Mouse (Mus musculus): Measurements from ENCODE around the gene Dnajc22. TPM values are rescaled to one million over a fixed set of nuclear protein-coding genes. Genes with fewer than 3 reads are reported as not detected.
A peak's percentile ranks its signal among the peaks of the same experiment; 100 is the strongest.

Gene Dnajc22
- polyA plus RNA-seq, 1 experiment from 2014 or later = 2.0 TPM

DNA sequence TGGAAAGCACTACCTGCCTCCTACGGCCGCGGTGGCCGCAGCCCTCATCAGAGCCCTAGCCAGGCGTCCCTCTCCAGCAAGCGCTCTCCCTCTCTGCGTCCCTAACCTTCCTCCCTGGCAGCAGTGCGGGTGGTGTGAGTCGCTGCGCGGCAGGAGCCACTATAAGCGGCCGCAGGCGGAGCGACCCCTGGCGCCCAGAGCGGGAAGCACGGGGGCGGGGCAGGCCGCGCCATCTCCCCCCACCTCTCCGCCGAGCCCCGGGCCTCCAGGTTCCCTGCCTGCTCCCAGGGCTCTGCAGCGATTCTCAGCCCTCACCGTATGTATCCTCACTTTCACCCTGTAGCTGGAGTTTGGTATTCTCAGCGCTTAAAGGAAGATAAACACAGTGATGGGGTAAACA lies 4.7 kb upstream of the Dnajc22 start:
- WGBS = under 1% methylated on average over 25 of the region's 27 CpGs
- H3K36me3 ChIP-seq (replicated peaks) = no peaks in the 10 kb centered on the region
- H3K4me2 ChIP-seq = peak overlapping the region; percentile 47
- no peaks in the 10 kb centered on the region for H3K9me3 ChIP-seq
- peaks cover 30% of the 10 kb centered on the region for H3K4me1 ChIP-seq
- peak; percentile 49; the same call in 1 of the 2 replicates for ATAC-seq (replicated peaks)
- H3K9ac ChIP-seq = peak overlapping the region; percentile 20; the same call in 1 of the 2 replicates
- peak overlapping the region; percentile 26; the same call in 1 of the 2 replicates for H3K27ac ChIP-seq
- H3K27me3 ChIP-seq (replicated peaks) = peaks cover 73% of the 10 kb centered on the region
- H3K4me3 ChIP-seq = peak overlapping the region; percentile 31

DNA sequence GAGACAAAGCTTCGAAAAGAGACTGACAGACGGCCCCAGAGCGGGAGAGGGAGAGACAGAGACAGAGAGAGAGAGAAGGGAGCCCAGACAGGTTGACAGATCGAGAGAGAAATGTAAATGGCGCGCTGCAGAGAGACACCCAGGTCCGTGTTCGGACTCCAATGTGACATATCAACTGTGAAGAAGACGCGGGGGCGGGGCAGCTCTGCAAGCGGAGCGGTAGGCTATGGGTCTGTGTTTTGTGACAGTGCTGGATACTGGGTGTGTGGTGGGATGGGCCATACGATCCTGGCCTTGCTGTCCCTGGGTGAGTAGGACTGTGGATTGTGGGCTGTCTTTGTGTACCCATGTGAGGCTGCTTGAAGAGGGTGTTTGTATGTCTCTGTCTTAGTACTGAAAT lies 3.9 kb upstream of the Dnajc22 start:
- ATAC-seq (replicated peaks) = no peak

DNA sequence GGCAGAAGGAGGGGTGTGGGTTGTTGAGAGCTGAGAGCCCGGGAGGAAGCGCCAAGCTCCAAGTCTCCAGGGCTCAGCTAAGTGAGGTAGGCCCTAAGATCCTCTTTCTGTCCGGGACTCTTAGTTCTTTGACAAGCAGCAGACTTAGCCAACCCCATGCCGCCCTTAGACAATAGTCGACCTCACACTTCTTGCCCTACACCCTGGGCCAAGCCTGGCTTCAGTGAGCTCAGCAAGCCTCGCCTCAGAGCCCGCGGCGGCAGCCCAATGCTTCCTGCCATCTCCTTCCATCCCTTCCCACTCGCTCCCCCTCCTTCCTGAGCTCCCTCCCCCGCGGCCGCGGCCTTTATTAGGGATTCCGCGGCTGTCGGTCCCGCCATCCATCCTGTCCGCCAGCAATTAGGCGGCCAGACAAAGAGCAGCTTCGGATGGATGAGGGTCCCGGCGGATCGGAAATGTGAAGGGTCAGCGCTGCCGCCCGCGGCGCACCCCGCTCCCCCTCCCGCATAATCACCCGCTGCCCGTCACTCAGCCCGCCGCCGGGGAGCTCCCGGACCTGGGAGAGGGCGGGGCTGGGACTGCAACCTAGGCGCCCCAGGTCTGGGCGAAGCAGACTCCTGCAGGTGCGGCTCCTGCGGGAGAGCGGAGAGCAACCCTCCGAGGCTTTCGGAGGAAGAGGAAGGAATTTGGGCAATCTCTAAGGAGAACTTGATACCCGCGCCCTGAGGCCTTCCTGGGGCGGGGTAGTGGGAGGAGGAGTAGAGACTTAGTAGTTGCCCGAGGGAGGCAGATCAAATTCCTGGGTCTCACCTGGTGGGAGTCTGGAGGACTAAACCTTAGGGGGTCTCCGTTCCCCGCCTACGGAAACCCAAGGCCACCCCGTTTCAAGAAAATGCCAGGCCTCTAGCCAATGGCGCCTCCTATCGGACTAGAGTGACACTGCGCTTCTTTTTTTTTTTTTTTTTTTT lies 605 bp downstream of the Dnajc22 start:
- peaks cover 60% of the 10 kb centered on the region for H3K4me1 ChIP-seq
- H3K9ac ChIP-seq = peak overlapping the region; percentile 41
- peak; percentile 53 for ATAC-seq (replicated peaks)
- peaks cover 61% of the 10 kb centered on the region for H3K27me3 ChIP-seq (replicated peaks)
- H3K4me2 ChIP-seq = peak overlapping the region; percentile 85
- H3K36me3 ChIP-seq (replicated peaks) = no peaks in the 10 kb centered on the region
- peak overlapping the region; percentile 42 for H3K4me3 ChIP-seq
- no peaks in the 10 kb centered on the region for H3K9me3 ChIP-seq
- peak overlapping the region; percentile 59 for H3K27ac ChIP-seq
- WGBS = under 1% methylated on average over 55 of the region's 56 CpGs

More for the DNA sequence above, 3.9 kb upstream of the Dnajc22 start:
- H3K36me3 ChIP-seq (replicated peaks) = no peaks in the 10 kb centered on the region
- peaks cover 38% of the 10 kb centered on the region for H3K4me1 ChIP-seq
- H3K27ac ChIP-seq = no peak overlapping the region
- H3K4me3 ChIP-seq = no peak overlapping the region
- H3K27me3 ChIP-seq (replicated peaks) = peaks cover 68% of the 10 kb centered on the region
- no peaks in the 10 kb centered on the region for H3K9me3 ChIP-seq
- H3K4me2 ChIP-seq = peak overlapping the region; percentile 47
- no peak overlapping the region for H3K9ac ChIP-seq
- 12% methylated on average over 14 of the region's 14 CpGs for WGBS

DNA sequence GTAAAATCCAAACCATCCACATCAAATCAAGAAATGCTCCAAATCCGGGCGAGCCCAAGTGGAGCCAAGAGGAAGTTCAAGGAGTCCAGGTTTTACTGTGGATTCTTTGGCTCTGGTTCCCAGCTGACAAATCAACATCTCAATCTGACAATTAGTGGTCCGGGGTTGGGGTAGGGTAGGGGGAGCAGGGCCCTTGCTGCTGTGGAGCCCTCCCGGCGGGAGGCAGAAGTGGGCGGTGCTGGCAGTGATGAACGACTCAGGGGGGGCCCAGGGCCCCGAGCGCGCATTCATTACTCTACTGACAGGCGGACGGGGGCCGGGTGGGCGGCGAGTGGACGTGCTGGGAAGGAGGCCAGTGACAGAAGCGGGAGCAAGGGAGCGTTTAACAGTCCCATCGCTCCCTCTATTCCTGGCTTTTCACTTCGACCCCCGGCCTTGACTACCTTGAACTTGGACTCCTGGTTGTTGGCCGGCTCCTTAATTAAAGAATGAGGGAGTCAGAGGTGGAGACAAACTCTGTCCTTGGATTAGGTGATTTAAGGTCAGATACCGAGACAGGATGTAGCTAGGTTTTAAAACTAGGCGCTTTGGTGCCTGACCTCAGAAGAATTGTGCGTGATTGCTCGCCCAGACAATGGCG lies 1.8 kb downstream of the Dnajc22 start:
- Histone ChIP-seq H3K27me3 (replicated peaks) (peaks cover 59% of the 10 kb centered on the region), H3K9me3 (no peaks in the 10 kb centered on the region), H3K4me1 (peaks cover 61% of the 10 kb centered on the region), H3K4me2 (peak overlapping the region; percentile 24; the same call in 1 of the 2 replicates), H3K4me3 (no peak overlapping the region), H3K9ac (no peak overlapping the region), H3K27ac (no peak overlapping the region), H3K36me3 (replicated peaks) (no peaks in the 10 kb centered on the region)
- 3% methylated on average over 27 of the region's 27 CpGs for WGBS
- no peak for ATAC-seq (replicated peaks)

DNA sequence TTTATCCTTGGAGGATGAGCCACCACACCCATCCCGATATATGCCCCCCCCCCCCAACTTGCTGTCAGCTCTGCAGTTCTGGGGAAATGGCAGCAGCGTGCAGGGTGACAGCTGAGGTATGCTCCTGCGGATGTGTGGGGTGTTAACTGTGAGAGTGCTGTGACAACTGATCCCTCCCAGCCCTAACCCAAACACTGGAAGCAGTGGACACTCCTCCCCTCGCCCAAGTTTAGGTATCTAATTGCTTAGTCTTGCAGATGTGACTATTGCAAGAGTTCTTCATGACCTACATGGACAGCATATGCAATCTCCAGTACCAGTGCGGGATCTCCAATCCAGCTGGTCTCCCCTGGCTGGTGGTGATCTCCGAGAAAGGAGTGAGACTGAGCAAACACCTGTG lies 2.4 kb downstream of the Dnajc22 start:
- Histone ChIP-seq H3K4me2 (0 out of 2 replicates have a peak overlapping the region, but pooled peaks have one; percentile 24), H3K9me3 (no peaks in the 10 kb centered on the region), H3K27ac (no peak overlapping the region), H3K4me1 (peaks cover 58% of the 10 kb centered on the region), H3K9ac (no peak overlapping the region), H3K4me3 (no peak overlapping the region), H3K27me3 (replicated peaks) (peaks cover 62% of the 10 kb centered on the region), H3K36me3 (replicated peaks) (no peaks in the 10 kb centered on the region)
- WGBS = 8% methylated on average over 6 of the region's 6 CpGs
- no peak for ATAC-seq (replicated peaks)

DNA sequence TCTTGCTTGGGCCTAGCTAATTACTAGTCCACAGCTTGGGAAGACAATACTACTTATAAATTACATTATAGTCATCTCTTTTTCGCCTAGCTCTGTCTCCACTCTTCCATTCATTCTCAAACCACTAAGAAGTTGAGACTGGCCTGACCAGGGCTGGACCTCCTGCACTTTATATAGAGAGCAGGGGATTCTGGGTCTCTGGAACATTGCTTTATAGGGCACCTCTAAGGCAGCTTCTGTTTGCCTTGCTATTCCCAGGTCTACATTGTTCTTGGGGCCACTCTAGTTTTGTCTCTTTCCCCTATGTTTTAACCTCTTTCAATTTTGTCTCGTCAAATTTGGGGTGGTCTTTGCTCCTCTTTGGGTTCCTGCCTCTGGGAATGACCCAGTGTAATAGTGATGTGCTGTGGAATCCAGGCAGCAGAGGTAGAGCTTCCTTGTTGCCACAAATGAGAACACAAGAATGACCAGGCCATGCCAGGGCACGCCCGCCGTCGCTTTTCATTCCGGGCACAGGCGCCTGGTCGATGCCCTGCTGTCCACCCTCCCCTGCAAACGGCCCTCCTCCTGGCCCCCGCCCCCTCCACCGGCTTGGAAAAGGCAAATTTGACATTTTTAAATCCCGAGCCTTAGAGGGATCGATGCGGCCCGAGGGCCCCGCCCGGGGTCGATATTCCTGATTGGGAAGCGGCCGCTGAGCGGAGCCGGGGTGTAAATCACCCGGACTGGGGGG lies 3.3 kb downstream of the Dnajc22 start:
- H3K27ac ChIP-seq = no peak overlapping the region
- peak overlapping the region; percentile 27; the same call in 1 of the 2 replicates for H3K9ac ChIP-seq
- no peaks in the 10 kb centered on the region for H3K36me3 ChIP-seq (replicated peaks)
- no peak for ATAC-seq (replicated peaks)
- H3K4me3 ChIP-seq = peak overlapping the region; percentile 34
- peaks cover 59% of the 10 kb centered on the region for H3K27me3 ChIP-seq (replicated peaks)
- H3K9me3 ChIP-seq = no peaks in the 10 kb centered on the region
- 4% methylated on average over 24 of the region's 24 CpGs for WGBS
- peak overlapping the region; percentile 70 for H3K4me2 ChIP-seq
- peaks cover 53% of the 10 kb centered on the region for H3K4me1 ChIP-seq

DNA sequence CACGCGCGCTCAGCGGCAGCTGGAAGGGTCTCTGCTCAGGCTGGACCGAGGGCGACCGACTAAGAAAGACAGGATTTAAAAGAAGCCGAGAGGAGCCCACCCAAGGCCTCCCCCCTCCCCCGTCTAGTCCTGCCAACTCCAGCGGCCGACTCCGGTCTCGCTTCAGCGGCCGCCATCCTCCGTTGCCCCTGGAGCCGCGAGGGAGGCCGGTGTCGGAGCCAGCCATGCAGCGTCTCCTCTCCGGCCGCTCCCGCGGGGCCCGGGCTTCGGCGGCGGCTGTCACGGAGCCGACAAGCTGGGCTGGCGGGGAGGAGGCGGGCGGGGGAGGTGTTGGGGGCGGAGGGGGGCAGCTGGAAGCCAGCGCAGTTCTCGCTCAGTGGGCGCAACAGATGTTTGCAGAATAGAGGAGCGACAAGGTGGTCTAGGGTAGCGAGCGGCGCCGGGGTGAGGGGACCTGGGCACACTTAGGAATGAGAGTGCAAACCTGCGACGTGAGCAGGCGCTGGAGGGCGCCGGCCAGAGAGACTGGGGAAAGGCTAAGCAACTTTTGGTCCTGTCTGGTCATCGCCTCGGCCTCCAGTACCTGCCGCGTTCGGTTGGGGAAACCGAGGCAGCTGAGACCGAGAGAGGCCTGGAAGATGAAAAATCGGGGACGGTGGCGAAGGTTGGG lies 4.0 kb downstream of the Dnajc22 start:
- under 1% methylated on average over 50 of the region's 58 CpGs for WGBS
- Histone ChIP-seq H3K36me3 (replicated peaks) (no peaks in the 10 kb centered on the region), H3K27me3 (replicated peaks) (peaks cover 56% of the 10 kb centered on the region), H3K4me2 (peak overlapping the region; percentile 70), H3K4me1 (peaks cover 53% of the 10 kb centered on the region), H3K4me3 (peak overlapping the region; percentile 34), H3K9ac (peak overlapping the region; percentile 27; the same call in 1 of the 2 replicates), H3K27ac (no peak overlapping the region), H3K9me3 (no peaks in the 10 kb centered on the region)
- no peak for ATAC-seq (replicated peaks)

DNA sequence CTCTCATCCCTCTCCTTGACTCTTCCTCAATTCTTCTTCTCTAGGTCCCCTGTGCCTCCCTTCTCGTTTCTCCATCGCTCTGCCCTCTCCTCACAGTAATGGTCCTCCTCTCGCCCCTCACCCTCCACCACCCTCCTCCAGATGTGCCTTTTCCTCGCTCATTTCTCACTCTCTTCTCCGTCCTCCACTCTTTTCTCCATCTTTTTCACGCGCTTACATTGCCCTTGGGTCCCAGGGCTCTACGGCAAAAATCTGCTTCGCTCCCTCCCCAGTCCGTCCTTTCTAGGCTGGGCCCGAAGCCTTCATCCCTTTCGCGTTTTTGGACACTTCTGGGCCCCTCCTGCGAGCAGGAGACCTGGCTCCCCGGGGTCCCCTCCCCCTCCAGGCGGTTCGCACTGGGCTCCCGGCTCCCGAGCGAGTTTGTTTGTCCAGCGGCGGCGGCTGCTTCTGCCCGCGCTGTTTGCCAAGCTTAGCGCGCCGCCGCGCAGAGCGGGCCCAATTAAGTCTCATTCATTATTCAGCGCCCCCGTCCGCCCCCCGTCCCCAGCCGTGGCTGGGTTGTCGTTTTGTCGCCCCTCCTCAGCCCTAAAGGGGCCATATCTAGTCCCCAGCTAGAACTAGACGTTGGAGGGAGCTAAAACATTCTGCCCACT lies 5.0 kb downstream of the Dnajc22 start:
- ATAC-seq (replicated peaks) = no peak
- Histone ChIP-seq H3K36me3 (replicated peaks) (no peaks in the 10 kb centered on the region), H3K9me3 (no peaks in the 10 kb centered on the region), H3K4me2 (peak overlapping the region; percentile 70), H3K9ac (peak overlapping the region; percentile 5; the same call in 1 of the 2 replicates), H3K4me1 (peaks cover 53% of the 10 kb centered on the region), H3K4me3 (peak overlapping the region; percentile 34), H3K27ac (no peak overlapping the region), H3K27me3 (replicated peaks) (peaks cover 46% of the 10 kb centered on the region)
- under 1% methylated on average over 39 of the region's 39 CpGs for WGBS

DNA sequence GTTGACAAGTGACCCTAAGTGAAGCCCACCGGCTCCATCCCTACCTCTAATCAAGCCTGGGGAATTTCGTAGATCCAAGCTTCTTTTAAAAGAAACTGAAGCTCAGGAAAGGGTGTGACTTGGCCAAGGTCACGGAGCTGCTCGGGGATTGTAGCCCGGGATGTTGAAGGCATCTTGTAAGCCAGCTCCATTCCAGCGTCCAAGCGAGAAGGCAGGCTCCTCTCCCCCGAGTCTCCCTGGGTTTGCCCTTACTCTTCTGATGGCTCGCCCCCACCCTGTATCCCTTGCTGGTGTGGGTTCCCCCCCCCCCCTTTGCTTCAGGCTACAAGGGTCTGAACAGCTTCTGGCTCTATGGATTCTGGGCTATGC lies 5.5 kb downstream of the Dnajc22 start:
- 1% methylated on average over 9 of the region's 9 CpGs for WGBS
- Histone ChIP-seq H3K9me3 (no peaks in the 10 kb centered on the region), H3K36me3 (replicated peaks) (no peaks in the 10 kb centered on the region), H3K4me3 (peak overlapping the region; percentile 34), H3K9ac (no peak overlapping the region; the same call in 1 of the 2 replicates), H3K27ac (no peak overlapping the region), H3K4me2 (peak overlapping the region; percentile 70), H3K4me1 (peaks cover 49% of the 10 kb centered on the region), H3K27me3 (replicated peaks) (peaks cover 45% of the 10 kb centered on the region)
- no peak for ATAC-seq (replicated peaks)

DNA sequence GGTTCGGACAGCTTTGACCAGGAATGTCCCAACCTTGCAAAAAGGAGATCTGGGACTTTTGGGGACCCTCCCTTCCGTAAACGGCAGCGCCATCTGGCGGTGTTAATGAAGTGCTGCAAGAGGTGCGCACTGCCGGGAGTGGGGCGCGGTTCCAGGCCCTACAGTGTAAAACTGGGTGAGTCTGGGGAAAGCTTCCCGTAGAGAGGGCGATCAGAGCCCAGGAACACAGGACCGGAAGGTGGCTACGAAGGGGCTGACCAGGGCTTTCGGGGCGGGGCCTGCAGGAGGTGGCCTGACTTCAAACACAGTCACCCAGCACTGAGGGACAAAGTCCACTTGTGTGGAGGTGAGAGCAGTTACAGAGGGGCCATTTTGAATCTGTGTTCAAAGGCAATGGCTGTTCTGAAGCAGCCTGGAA lies 6.2 kb downstream of the Dnajc22 start:
- Histone ChIP-seq H3K36me3 (replicated peaks) (no peaks in the 10 kb centered on the region), H3K27ac (no peak overlapping the region), H3K9me3 (no peaks in the 10 kb centered on the region), H3K27me3 (replicated peaks) (peaks cover 45% of the 10 kb centered on the region), H3K4me1 (peaks cover 44% of the 10 kb centered on the region), H3K4me3 (0 out of 2 replicates have a peak overlapping the region, but pooled peaks have one; percentile 8), H3K4me2 (peak overlapping the region; percentile 23), H3K9ac (no peak overlapping the region)
- ATAC-seq (replicated peaks) = peak; percentile 66
- 0% methylated on average over 15 of the region's 15 CpGs for WGBS

DNA sequence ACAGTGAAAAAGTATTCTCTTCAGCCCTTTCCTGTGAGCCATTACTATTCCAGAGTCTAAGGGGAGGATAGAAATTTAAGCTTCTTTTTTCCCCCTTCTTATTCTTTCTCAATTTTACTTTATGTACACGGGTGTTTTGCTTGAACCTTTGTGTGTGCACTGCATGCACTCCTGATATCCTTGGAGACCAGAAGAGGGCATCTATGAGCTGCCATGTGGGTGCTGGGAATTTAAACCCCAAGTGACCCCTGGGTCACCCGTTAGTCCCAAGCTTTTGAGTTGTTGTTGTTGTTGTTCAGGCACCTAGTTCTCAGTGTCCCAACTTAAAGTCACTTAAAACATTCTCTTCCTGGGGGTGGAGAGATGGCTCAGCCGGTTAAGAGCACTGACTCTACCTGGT lies 7.0 kb downstream of the Dnajc22 start:
- Histone ChIP-seq H3K9ac (no peak overlapping the region), H3K27me3 (replicated peaks) (peaks cover 45% of the 10 kb centered on the region), H3K4me3 (no peak overlapping the region), H3K4me2 (no peak overlapping the region), H3K9me3 (no peaks in the 10 kb centered on the region), H3K36me3 (replicated peaks) (no peaks in the 10 kb centered on the region), H3K27ac (no peak overlapping the region), H3K4me1 (peaks cover 38% of the 10 kb centered on the region)
- 49% methylated on average over 3 of the region's 3 CpGs for WGBS
- ATAC-seq (replicated peaks) = no peak

Data from midbrain, embryonic 15.5 days (tissue).